Mouse (Mus musculus) embryonic facial prominence, embryonic 13.5 days (tissue): ENCODE measurements around the gene Phactr2. TPM values are rescaled to one million over a fixed set of nuclear protein-coding genes. Genes with fewer than 3 reads are reported as not detected.

ENCODE experiments used
- ATAC-seq: fragments of 200-750 bp; cut with Nextera tagmentation; 2 replicates; pipeline ENCODE4 v1.8.0; 2017; ENCODE audit warnings: low read depth; ENCODE audit not compliant: insufficient number of reproducible peaks, insufficient read depth, low FRiP score, low TSS enrichment
- H3K27ac ChIP-seq: fragments of 300-500 bp; sonication (generic); 2 replicates; pipeline ENCODE4 v1.5.1; 2015; ENCODE audit warnings: moderate library complexity, mild to moderate bottlenecking, inconsistent platforms
- H3K27me3 ChIP-seq: fragments of 300-500 bp; sonication (generic); 2 replicates; pipeline ENCODE4 v1.6.1; 2015; ENCODE audit warnings: mild to moderate bottlenecking, inconsistent platforms
- H3K36me3 ChIP-seq: fragments of 300-500 bp; sonication (generic); 2 replicates; pipeline ENCODE4 v1.6.1; 2015; ENCODE audit warnings: mild to moderate bottlenecking, inconsistent platforms
- H3K4me1 ChIP-seq: fragments of 300-500 bp; sonication (generic); 2 replicates; pipeline ENCODE4 v1.6.1; 2015; ENCODE audit warnings: inconsistent platforms
- H3K4me2 ChIP-seq: fragments of 300-500 bp; sonication (generic); 2 replicates; pipeline ENCODE4 v1.6.1; 2015; ENCODE audit warnings: moderate library complexity, mild to moderate bottlenecking, inconsistent platforms
- H3K4me3 ChIP-seq: fragments of 300-500 bp; sonication (generic); 2 replicates; pipeline ENCODE4 v1.5.1; 2015; ENCODE audit warnings: mild to moderate bottlenecking, inconsistent platforms
- H3K9ac ChIP-seq: fragments of 300-500 bp; sonication (generic); 2 replicates; pipeline ENCODE4 v1.6.1; 2015; ENCODE audit warnings: mild to moderate bottlenecking, inconsistent platforms
- H3K9me3 ChIP-seq: fragments of 300-500 bp; sonication (generic); 2 replicates; pipeline ENCODE4 v1.6.1; 2016; ENCODE audit warnings: inconsistent platforms
- WGBS: fragments of 180-500 bp; shearing (Covaris S2); methylation state at CpG from one replicate; pipeline ENCODE4 v1.1.7; 2015; ENCODE audit warnings: mixed read lengths; 5-methylcytosine and 5-hydroxymethylcytosine counted together
- polyA plus RNA-seq: library from polyadenylated mRNA; unstranded; fragments of >200 nt; fragmentation: Nextera tagmentation; extraction: Ambion mirVana; gene quantifications from 2 replicates; pipeline ENCODE4 v1.2.1, GENCODE M21; 2015

The Phactr2 gene
- polyA plus RNA-seq, 1 experiment from 2014 or later, result 22.9 TPM

GRCm38 (mm10) chr10:13427599-13427998 is 46.6 kb downstream of the Phactr2 start:
- WGBS, result 85% methylated on average over 10 of the region's 10 CpGs
- no peak overlapping the region for H3K4me2 ChIP-seq
- H3K4me3 ChIP-seq, result no peak overlapping the region
- H3K4me1 ChIP-seq, result peaks cover 16% of the 10 kb centered on the region
- no peaks in the 10 kb centered on the region for H3K27me3 ChIP-seq
- no peaks in the 10 kb centered on the region for H3K36me3 ChIP-seq
- no peak overlapping the region for H3K27ac ChIP-seq
- no peak overlapping the region for H3K9ac ChIP-seq
- no peak for ATAC-seq
- H3K9me3 ChIP-seq, result no peaks in the 10 kb centered on the region

GRCm38 (mm10) chr10:13425198-13425597 is 49.0 kb downstream of the Phactr2 start:
- H3K4me3 ChIP-seq, result no peak overlapping the region
- no peaks in the 10 kb centered on the region for H3K36me3 ChIP-seq
- no peaks in the 10 kb centered on the region for H3K9me3 ChIP-seq
- peaks cover 6% of the 10 kb centered on the region; the same call in 1 of the 2 replicates for H3K4me1 ChIP-seq
- H3K27me3 ChIP-seq, result no peaks in the 10 kb centered on the region
- ATAC-seq, result no peak
- no peak overlapping the region for H3K9ac ChIP-seq
- no peak overlapping the region for H3K4me2 ChIP-seq
- 88% methylated on average over 9 of the region's 9 CpGs for WGBS
- no peak overlapping the region for H3K27ac ChIP-seq

DNA sequence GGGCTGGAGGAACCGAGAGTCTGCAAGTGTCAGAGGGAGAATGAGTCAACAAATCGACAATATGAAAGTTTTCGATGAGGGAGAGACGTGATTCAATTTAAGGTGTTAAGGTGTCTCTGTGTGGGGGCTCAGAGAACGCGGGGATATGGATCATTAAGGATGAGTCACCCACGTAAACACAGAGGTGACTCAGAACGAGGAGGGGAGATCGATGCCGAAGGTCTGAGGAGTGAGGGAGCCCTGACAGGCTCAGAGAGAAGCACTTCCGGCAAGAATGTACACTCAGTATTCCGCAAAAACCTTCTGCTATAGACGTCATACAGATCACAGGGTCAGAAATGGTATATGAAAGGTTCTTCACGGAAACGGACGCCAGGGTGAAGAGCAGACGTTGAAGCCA is 49.7 kb downstream of the Phactr2 start:
- H3K9ac ChIP-seq, result no peak overlapping the region
- no peak overlapping the region for H3K4me3 ChIP-seq
- H3K27me3 ChIP-seq, result no peaks in the 10 kb centered on the region
- no peaks in the 10 kb centered on the region for H3K36me3 ChIP-seq
- H3K4me2 ChIP-seq, result no peak overlapping the region
- H3K9me3 ChIP-seq, result no peaks in the 10 kb centered on the region
- no peak overlapping the region for H3K27ac ChIP-seq
- ATAC-seq, result no peak
- H3K4me1 ChIP-seq, result peaks cover 6% of the 10 kb centered on the region; the same call in 1 of the 2 replicates
- WGBS, result 88% methylated on average over 17 of the region's 17 CpGs

DNA sequence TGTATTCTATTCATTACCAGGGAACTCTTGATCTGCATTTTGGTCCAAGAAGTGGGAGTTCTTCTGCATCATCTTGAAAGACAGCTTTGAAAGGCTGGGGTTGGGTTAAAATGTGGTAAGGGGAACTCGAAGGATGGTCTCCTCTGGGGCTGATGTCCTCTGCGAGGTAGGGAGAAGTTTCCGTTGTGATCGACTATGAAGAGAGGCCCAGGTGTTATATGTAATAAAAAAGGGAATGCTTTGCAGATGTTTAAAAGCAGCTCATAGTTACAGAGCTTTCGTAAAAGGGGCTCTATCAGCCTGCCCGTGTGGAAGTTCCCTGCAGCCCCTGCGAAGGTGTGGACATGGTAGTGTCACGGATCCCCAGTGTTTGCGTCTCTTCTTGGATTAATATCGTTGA is 50.2 kb downstream of the Phactr2 start:
- ATAC-seq, result no peak
- Histone ChIP-seq H3K27ac (no peak overlapping the region), H3K9ac (no peak overlapping the region), H3K4me2 (no peak overlapping the region), H3K36me3 (no peaks in the 10 kb centered on the region), H3K9me3 (no peaks in the 10 kb centered on the region), H3K27me3 (no peaks in the 10 kb centered on the region), H3K4me3 (no peak overlapping the region), H3K4me1 (peaks cover 2% of the 10 kb centered on the region; the same call in 1 of the 2 replicates)
- WGBS, result 82% methylated on average over 10 of the region's 10 CpGs

DNA sequence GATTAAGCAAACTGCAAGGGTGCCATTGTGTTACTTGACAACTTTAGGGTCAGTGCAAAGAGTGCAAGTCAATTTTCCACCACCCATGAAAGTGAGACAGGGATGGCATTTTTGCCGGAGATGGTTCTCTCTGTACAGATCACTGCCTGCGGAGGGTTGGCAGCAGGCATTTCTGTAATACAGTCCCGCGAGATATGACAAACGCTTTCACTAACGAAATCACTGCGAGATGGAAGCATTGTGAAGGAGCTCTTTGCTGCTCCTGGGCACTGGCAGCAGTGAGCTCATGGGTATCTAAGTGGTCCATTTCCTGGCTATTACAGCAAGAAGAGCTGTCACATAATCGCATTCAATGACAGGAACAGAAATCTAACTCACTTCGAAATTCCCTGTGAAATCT is 52.1 kb downstream of the Phactr2 start:
- Histone ChIP-seq H3K27me3 (no peaks in the 10 kb centered on the region), H3K27ac (no peak overlapping the region), H3K4me3 (no peak overlapping the region), H3K36me3 (no peaks in the 10 kb centered on the region), H3K9me3 (no peaks in the 10 kb centered on the region), H3K4me2 (no peak overlapping the region), H3K4me1 (no peaks in the 10 kb centered on the region), H3K9ac (no peak overlapping the region)
- no peak for ATAC-seq
- WGBS, result 83% methylated on average over 9 of the region's 9 CpGs

- no peak for ATAC-seq
- H3K27ac ChIP-seq, result no peak overlapping the region
- H3K4me2 ChIP-seq, result no peak overlapping the region
- no peaks in the 10 kb centered on the region for H3K27me3 ChIP-seq
- 26% methylated on average over 4 of the region's 4 CpGs for WGBS
- H3K9ac ChIP-seq, result no peak overlapping the region
- no peaks in the 10 kb centered on the region for H3K9me3 ChIP-seq
- H3K4me1 ChIP-seq, result peaks cover 6% of the 10 kb centered on the region; the same call in 1 of the 2 replicates
- no peak overlapping the region for H3K4me3 ChIP-seq
- H3K36me3 ChIP-seq, result no peaks in the 10 kb centered on the region
Observed at GRCm38 (mm10) chr10:13419246-13419645, 55.0 kb downstream of the Phactr2 start.

GRCm38 (mm10) chr10:13415489-13416104 is 58.6 kb downstream of the Phactr2 start:
- no peak for ATAC-seq
- Histone ChIP-seq H3K9me3 (no peaks in the 10 kb centered on the region), H3K4me1 (peaks cover 6% of the 10 kb centered on the region; the same call in 1 of the 2 replicates), H3K36me3 (no peaks in the 10 kb centered on the region), H3K27me3 (no peaks in the 10 kb centered on the region), H3K4me2 (no peak overlapping the region), H3K27ac (no peak overlapping the region), H3K9ac (no peak overlapping the region), H3K4me3 (no peak overlapping the region)
- 71% methylated on average over 8 of the region's 8 CpGs for WGBS

DNA sequence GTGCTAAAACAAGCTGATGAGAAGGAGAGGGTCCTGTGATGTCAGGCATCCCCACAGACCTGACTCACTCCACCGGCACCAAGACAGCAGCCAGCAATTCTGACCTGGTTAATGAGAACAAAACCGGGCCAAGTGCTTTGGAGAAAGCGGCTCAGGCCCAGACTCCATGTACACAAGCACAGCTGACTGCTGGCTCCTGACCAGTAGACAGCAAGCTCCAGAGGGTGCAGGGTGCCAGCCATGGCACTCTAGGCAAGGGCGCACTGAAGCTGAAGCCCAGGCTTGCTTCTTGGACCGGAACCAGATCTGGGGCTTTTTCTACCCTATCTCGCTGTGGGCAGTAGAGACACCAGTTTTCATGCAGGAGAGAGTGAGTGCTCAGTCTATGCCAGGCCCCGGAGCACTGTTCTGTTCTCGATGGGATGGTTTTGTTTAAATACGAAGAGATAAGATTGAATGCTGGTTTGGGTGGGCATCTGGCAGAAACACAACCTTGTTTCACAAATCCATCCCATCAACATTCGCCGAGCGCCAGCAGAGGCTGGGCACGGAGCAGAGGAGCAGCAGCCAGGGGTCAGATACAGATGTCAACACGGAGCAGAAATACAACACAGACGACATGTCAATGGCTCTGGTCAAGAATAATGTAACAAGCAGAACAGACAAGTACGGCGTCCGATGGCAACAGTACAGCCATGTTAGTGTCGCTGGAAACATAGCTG is 61.8 kb downstream of the Phactr2 start:
- Histone ChIP-seq H3K4me1 (peaks cover 6% of the 10 kb centered on the region; the same call in 1 of the 2 replicates), H3K9ac (no peak overlapping the region), H3K4me3 (no peak overlapping the region), H3K9me3 (no peaks in the 10 kb centered on the region), H3K27ac (no peak overlapping the region), H3K27me3 (no peaks in the 10 kb centered on the region), H3K36me3 (no peaks in the 10 kb centered on the region), H3K4me2 (no peak overlapping the region)
- ATAC-seq, result no peak
- WGBS, result 90% methylated on average over 19 of the region's 19 CpGs

DNA sequence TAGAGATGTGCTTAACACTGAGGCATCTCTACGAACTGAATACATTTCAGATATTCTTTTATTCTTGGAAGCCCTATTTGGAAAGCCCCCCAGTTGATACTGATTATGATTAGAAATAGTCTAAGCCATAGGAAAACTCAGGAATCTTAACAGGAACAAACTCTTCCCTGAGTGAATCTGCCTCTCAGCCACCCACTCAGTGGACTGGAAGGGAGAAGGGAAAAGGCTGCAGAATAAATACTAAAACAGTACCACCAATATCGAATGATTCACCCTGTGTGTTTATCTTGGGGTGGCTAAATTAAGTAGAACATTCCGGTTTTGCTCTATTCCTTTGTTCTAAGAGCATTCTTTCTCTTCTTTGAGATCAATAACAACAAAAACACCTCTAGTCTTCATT is 63.2 kb downstream of the Phactr2 start:
- Histone ChIP-seq H3K4me2 (no peak overlapping the region), H3K9ac (no peak overlapping the region), H3K36me3 (no peaks in the 10 kb centered on the region), H3K27me3 (no peaks in the 10 kb centered on the region), H3K9me3 (no peaks in the 10 kb centered on the region), H3K27ac (no peak overlapping the region), H3K4me1 (peaks cover 6% of the 10 kb centered on the region; the same call in 1 of the 2 replicates), H3K4me3 (no peak overlapping the region)
- ATAC-seq, result no peak
- WGBS, result 82% methylated on average over 3 of the region's 3 CpGs

GRCm38 (mm10) chr10:13401971-13402370 is 72.2 kb downstream of the Phactr2 start:
- Histone ChIP-seq H3K36me3 (no peaks in the 10 kb centered on the region), H3K27me3 (no peaks in the 10 kb centered on the region), H3K27ac (no peak overlapping the region), H3K4me2 (no peak overlapping the region), H3K4me1 (no peaks in the 10 kb centered on the region), H3K4me3 (no peak overlapping the region), H3K9ac (no peak overlapping the region), H3K9me3 (no peaks in the 10 kb centered on the region)
- no peak for ATAC-seq
- 90% methylated on average over 1 of the region's 1 CpGs for WGBS

DNA sequence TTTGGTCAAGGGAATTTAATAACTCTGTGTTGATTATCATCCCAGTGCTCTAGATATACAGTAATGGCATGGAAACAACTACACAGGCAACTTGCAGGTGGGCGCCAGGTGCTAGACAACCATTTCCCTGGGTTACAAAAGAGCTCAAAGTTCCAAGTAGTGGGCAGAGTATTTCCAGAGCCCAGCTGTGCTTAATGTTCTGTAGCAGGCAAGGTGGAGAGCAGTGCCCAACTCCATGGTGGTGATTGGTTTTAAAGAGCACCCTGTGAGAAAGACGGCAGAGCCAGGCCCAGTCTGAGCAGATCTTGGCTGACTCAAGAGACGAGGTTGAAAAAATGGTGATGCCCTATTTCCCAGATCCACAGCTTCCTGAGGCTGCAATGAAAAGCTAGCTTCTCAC is 78.5 kb downstream of the Phactr2 start:
- H3K4me2 ChIP-seq, result no peak overlapping the region
- no peaks in the 10 kb centered on the region for H3K36me3 ChIP-seq
- H3K4me1 ChIP-seq, result no peaks in the 10 kb centered on the region
- no peak overlapping the region for H3K27ac ChIP-seq
- WGBS, result 87% methylated on average over 3 of the region's 3 CpGs
- no peak overlapping the region for H3K4me3 ChIP-seq
- ATAC-seq, result no peak
- H3K27me3 ChIP-seq, result no peaks in the 10 kb centered on the region
- H3K9ac ChIP-seq, result no peak overlapping the region
- no peaks in the 10 kb centered on the region for H3K9me3 ChIP-seq

DNA sequence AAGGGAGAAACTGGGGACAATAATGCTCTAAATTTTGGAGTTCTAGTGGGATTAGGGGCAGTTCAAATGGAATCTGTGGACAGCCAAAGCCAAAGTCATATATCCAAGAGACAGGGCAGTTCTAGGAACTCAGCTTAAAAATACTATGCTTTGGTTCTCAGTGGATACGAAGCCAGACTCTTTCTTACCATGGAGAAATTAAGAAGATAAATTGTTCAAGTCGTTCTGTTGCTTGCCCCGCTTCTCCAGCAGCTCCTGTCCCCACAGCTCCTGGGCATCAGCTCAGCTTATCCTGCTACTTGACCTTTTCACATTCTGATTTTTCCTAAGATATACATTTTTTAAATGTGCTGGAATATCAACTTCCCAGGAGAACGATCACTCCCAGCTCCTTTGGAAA is 80.2 kb downstream of the Phactr2 start:
- 77% methylated on average over 4 of the region's 4 CpGs for WGBS
- Histone ChIP-seq H3K4me1 (no peaks in the 10 kb centered on the region), H3K9ac (no peak overlapping the region), H3K27me3 (no peaks in the 10 kb centered on the region), H3K9me3 (no peaks in the 10 kb centered on the region), H3K4me3 (no peak overlapping the region), H3K27ac (no peak overlapping the region), H3K36me3 (no peaks in the 10 kb centered on the region), H3K4me2 (no peak overlapping the region)
- ATAC-seq, result no peak
